Mouse (Mus musculus) spleen, adult 2 months (tissue): ENCODE measurements at regions not wholly inside any gene's neighbourhood (a gene's known extent, or its start where the extent isn't known, plus 50 kb on each side); places are given as distances from the start of the nearest gene placed in this dataset.

Experiments
- DNase-seq, 2 experiments: peaks; one replicate each; pipeline versions ENCODE4 v3.0.0 to v3.0.0-alpha.2; 2012 to 2021; ENCODE audit warnings: low spot score in 2 of 2, low read depth in 1 of 2
- H3K27ac ChIP-seq: fragments of 200-500 bp; 2 replicates; pipeline ENCODE4 v1.5.1; 2012; ENCODE audit warnings: low read length, inconsistent platforms; ENCODE audit not compliant: insufficient read depth
- H3K27me3 ChIP-seq: fragments of 200-500 bp; 2 replicates; pipeline ENCODE4 v1.6.1; 2012; ENCODE audit warnings: mild to moderate bottlenecking, moderate library complexity, low read length, inconsistent platforms; ENCODE audit not compliant: control insufficient read depth, insufficient read depth
- H3K36me3 ChIP-seq: fragments of 200-500 bp; 2 replicates; pipeline ENCODE4 v1.6.1; 2012; ENCODE audit warnings: mild to moderate bottlenecking, low read length, inconsistent platforms; ENCODE audit not compliant: control insufficient read depth, insufficient read depth
- H3K4me1 ChIP-seq: fragments of 200-500 bp; 2 replicates; pipeline ENCODE4 v1.6.1; 2011; ENCODE audit warnings: inconsistent platforms; ENCODE audit not compliant: control insufficient read depth, insufficient read depth, insufficient read length
- H3K4me3 ChIP-seq: fragments of 200-500 bp; 2 replicates; pipeline ENCODE4 v1.5.1; 2011; ENCODE audit warnings: mild to moderate bottlenecking, inconsistent platforms; ENCODE audit not compliant: insufficient read depth, insufficient read length; ENCODE audit errors: extremely low read depth
- CTCF ChIP-seq: fragments of 200-500 bp; IDR thresholded peaks from 2 replicates; pipeline ENCODE4 v1.5.1; 2011; ENCODE audit warnings: mild to moderate bottlenecking, inconsistent platforms; ENCODE audit not compliant: insufficient read depth, insufficient read length, insufficient replicate concordance; ENCODE audit errors: extremely low read depth
- POLR2A ChIP-seq: fragments of 200-500 bp; IDR thresholded peaks from 2 replicates; pipeline ENCODE4 v1.6.1; 2011; ENCODE audit warnings: low read depth, low read length, inconsistent platforms
- WGBS: fragments of 180-500 bp; shearing (Covaris S2); methylation state at CpG from one replicate; pipeline ENCODE4 v1.1.7; 2018; 5-methylcytosine and 5-hydroxymethylcytosine counted together

- Histone ChIP-seq H3K4me3 (no peak overlapping the region), H3K4me1 (no peaks in the 10 kb centered on the region), H3K36me3 (no peaks in the 10 kb centered on the region), H3K27ac (no peak overlapping the region), H3K27me3 (no peaks in the 10 kb centered on the region)
- WGBS: 91% methylated on average over 10 of the region's 10 CpGs
- DNase-seq: no peak
- TF ChIP-seq POLR2A (no peak), CTCF (no peak)
Measured at GRCm38 (mm10) chr2:115399987-115400550, 181.4 kb upstream of the BC052040 start.

DNA sequence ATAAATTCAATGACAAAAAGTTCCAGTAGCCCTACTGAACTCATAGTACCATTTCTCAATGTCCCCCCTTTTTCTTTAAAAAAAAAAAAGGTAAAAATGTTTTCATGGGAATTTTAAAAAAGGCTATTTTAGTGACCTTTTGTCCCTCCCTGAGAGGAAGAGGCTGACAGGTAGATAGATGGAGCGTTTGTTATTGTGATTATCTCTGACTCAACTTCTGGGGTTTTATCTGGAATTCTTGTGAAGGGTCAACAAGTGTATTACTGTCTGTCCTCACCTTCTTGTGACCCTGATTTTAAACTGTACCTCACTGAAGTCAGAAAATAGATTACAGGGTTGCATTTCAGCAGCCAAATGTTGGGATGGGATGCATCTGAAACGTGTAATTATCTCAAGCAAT is 179.3 kb upstream of the BC052040 start:
- Histone ChIP-seq H3K4me1 (no peaks in the 10 kb centered on the region), H3K4me3 (no peak overlapping the region), H3K27me3 (no peaks in the 10 kb centered on the region), H3K36me3 (no peaks in the 10 kb centered on the region), H3K27ac (no peak overlapping the region)
- TF ChIP-seq CTCF: no peak
- TF ChIP-seq POLR2A: no peak
- DNase-seq: no peak
- 52% methylated on average over 2 of the region's 2 CpGs for WGBS

- no peak overlapping the region for H3K4me3 ChIP-seq
- 45% methylated on average over 2 of the region's 2 CpGs for WGBS
- TF ChIP-seq POLR2A (no peak), CTCF (no peak)
Measured at GRCm38 (mm10) chr2:115432476-115432875, 149.0 kb upstream of the BC052040 start.

DNA sequence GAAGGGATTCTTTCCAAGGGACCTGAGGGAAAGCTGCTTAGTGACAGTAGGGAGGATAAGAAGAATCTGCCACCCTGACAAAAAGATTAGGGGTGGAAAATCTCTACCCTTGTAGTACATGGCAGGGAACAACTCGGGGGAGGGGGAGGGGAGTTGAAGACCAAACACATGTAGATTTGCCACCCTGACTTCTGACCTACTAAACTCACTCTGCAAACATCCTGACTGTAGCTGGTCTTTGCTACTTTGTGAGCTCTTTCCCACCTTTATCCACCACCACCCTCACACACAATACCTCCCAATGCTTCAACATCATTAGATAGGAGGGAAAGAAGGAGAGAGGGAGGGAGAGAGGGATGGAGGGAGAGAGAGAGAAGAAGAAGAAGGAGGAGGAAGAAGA is 140.4 kb upstream of the BC052040 start:
- Histone ChIP-seq H3K27ac (no peak overlapping the region), H3K4me1 (no peaks in the 10 kb centered on the region), H3K4me3 (no peak overlapping the region), H3K27me3 (no peaks in the 10 kb centered on the region), H3K36me3 (no peaks in the 10 kb centered on the region)
- DNase-seq: no peak
- WGBS: 38% methylated on average over 1 of the region's 1 CpGs
- no peak for TF ChIP-seq CTCF
- no peak for TF ChIP-seq POLR2A

More at GRCm38 (mm10) chr2:115432476-115432875, 149.0 kb upstream of the BC052040 start:
- Histone ChIP-seq H3K27me3 (no peaks in the 10 kb centered on the region), H3K27ac (no peak overlapping the region), H3K36me3 (no peaks in the 10 kb centered on the region), H3K4me1 (no peaks in the 10 kb centered on the region)
- DNase-seq: no peak

DNA sequence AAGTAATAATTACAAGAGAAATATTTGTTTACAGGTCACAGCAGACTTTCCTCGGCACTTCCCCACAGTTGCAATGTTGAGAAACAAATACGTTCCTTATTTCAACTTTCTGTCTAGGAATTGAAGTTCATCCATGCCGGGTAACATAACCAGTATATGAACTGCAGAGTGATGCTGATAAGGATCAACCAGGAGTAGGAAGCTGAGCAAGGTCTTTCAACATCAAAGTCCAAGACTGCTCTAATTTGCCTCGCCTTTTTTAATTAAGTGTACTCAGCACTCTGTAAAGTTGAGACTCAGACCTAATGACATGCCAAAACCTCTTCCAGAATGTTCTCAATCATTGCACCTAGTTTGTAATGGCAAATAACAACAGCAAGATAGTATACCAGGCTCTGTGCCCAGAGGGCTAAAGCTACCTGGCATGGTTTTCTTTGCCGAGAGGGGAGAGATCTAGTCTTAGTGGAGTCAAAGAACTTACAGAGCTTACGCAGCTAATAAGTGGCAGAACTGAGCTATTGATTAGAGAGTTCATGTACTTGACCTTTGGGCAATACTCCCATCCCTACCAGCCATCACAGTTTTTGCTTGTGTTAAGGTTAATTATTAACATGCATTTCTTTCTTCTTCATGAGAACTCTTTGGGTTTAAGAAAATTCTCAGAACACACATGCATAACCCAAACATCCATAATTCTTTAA is 131.6 kb upstream of the BC052040 start:
- Histone ChIP-seq H3K36me3 (no peaks in the 10 kb centered on the region), H3K4me1 (no peaks in the 10 kb centered on the region), H3K27ac (no peak overlapping the region), H3K4me3 (no peak overlapping the region), H3K27me3 (no peaks in the 10 kb centered on the region)
- TF ChIP-seq CTCF (no peak), POLR2A (no peak)
- WGBS: 90% methylated on average over 6 of the region's 6 CpGs
- no peak for DNase-seq

GRCm38 (mm10) chr2:115455593-115455992 is 125.9 kb upstream of the BC052040 start:
- no peak for DNase-seq
- Histone ChIP-seq H3K36me3 (no peaks in the 10 kb centered on the region), H3K27me3 (no peaks in the 10 kb centered on the region), H3K27ac (no peak overlapping the region), H3K4me1 (no peaks in the 10 kb centered on the region), H3K4me3 (no peak overlapping the region)
- 87% methylated on average over 6 of the region's 6 CpGs for WGBS
- TF ChIP-seq CTCF (no peak), POLR2A (no peak)

- WGBS: 62% methylated on average over 5 of the region's 5 CpGs
- no peak overlapping the region for H3K4me3 ChIP-seq
- no peaks in the 10 kb centered on the region for H3K4me1 ChIP-seq
- no peaks in the 10 kb centered on the region for H3K27me3 ChIP-seq
- H3K36me3 ChIP-seq: no peaks in the 10 kb centered on the region
- DNase-seq: no peak
- H3K27ac ChIP-seq: no peak overlapping the region
- TF ChIP-seq CTCF (no peak), POLR2A (no peak)
Measured at GRCm38 (mm10) chr2:115456372-115457022, 125.0 kb upstream of the BC052040 start.
